Mouse (Mus musculus) liver, postnatal 0 days (tissue): ENCODE measurements around the gene Qrich2. TPM values are rescaled to one million over a fixed set of nuclear protein-coding genes. Genes with fewer than 3 reads are reported as not detected.

Source experiments
- ATAC-seq: fragments of 200-750 bp; cut with Nextera tagmentation; 2 replicates; pipeline ENCODE4 v1.8.0; 2017; ENCODE audit warnings: mild to moderate bottlenecking, moderate library complexity
- DNase-seq: peaks from one replicate; pipeline ENCODE4 v3.0.0-alpha.2; 2016
- H3K27ac ChIP-seq: fragments of 300-500 bp; sonication (generic); 2 replicates; pipeline ENCODE4 v1.5.1; 2014; ENCODE audit warnings: antibody characterized with exemption, moderate library complexity, mild to moderate bottlenecking, low read depth
- H3K27me3 ChIP-seq: fragments of 300-500 bp; sonication (generic); 2 replicates; pipeline ENCODE4 v1.6.1; 2014; ENCODE audit warnings: low read length, control low read depth, mixed read lengths; ENCODE audit not compliant: insufficient read depth
- H3K36me3 ChIP-seq: fragments of 300-500 bp; sonication (generic); replicated peaks from 2 replicates; pipeline ENCODE4 v1.6.1; 2014; ENCODE audit warnings: mild to moderate bottlenecking, control low read depth, low read length, moderate library complexity, mixed read lengths; ENCODE audit not compliant: insufficient read depth
- H3K4me1 ChIP-seq: fragments of 300-500 bp; sonication (generic); 2 replicates; pipeline ENCODE4 v1.6.1; 2014; ENCODE audit warnings: antibody characterized with exemption, mild to moderate bottlenecking, control low read depth; ENCODE audit not compliant: insufficient read depth
- H3K4me2 ChIP-seq: fragments of 300-500 bp; sonication (generic); 2 replicates; pipeline ENCODE4 v1.6.1; 2014; ENCODE audit warnings: low read depth, mild to moderate bottlenecking, low read length, moderate library complexity, mixed read lengths
- H3K4me3 ChIP-seq: fragments of 300-500 bp; sonication (generic); 2 replicates; pipeline ENCODE4 v1.5.1; 2014; ENCODE audit warnings: low read depth, low read length
- H3K9ac ChIP-seq: fragments of 300-500 bp; sonication (generic); replicated peaks from 2 replicates; pipeline ENCODE4 v1.6.1; 2014; ENCODE audit warnings: mild to moderate bottlenecking, moderate library complexity
- H3K9me3 ChIP-seq: fragments of 300-500 bp; sonication (generic); 2 replicates; pipeline ENCODE4 v1.6.1; 2016; ENCODE audit warnings: mild to moderate bottlenecking, control low read depth, low read length, mixed read lengths
- CTCF ChIP-seq: sonication (generic); IDR thresholded peaks from 2 replicates; pipeline ENCODE4 v1.5.1; 2016; ENCODE audit warnings: antibody characterized with exemption, low read depth
- EP300 ChIP-seq: IDR thresholded peaks from 2 replicates; pipeline ENCODE4 v1.6.1; 2016; ENCODE audit warnings: antibody characterized with exemption, low read depth, mild to moderate bottlenecking
- WGBS: fragments of 180-500 bp; shearing (Covaris S2); extraction: QIAGEN DNeasy Blood & Tissue Kit; methylation state at CpG from one replicate; pipeline ENCODE4 v1.1.7; 2014; ENCODE audit not compliant: insufficient replicate concordance; 5-methylcytosine and 5-hydroxymethylcytosine counted together
- polyA plus RNA-seq: library from polyadenylated mRNA; unstranded; fragments of >200 nt; fragmentation: Nextera tagmentation; extraction: Ambion mirVana; gene quantifications from 2 replicates; pipeline ENCODE4 v1.2.1, GENCODE M21; 2015

Qrich2 gene
- polyA plus RNA-seq, 1 experiment from 2014 or later: not detected

DNA sequence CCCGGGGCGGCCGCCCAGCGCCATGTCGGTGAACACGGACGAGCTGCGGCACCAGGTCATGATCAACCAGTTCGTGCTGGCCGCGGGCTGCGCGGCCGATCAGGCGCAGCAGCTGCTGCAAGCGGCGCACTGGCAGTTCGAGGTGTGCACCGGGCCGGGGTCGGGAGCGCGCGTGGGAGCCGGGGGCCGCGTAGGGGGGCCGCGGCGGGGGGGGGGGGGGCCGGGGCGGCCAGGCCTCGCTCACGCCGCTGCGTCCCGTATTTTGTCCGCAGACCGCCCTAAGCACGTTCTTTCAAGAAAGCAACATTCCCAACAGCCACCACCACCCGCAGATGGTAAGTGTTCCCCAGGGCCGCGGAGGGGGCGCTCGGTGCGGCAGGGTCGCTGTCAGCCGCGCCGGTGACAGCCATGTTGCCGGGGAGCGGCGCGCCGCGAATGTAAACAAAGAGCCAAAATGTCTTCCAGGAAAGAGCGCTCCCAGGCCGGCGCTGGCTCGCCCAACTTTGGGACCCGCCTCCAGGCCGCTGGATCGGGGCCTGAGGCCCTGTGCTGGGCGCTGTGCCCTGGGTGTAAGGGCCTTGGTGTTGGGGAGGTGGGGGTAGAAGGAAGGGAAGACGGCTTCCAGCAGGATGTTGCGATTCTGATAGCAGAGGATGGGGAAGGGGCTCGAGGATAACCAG lies 31.6 kb downstream of the Qrich2 start:
- ATAC-seq: peak; percentile 9; the same call in 1 of the 2 replicates
- peaks cover 52% of the 10 kb centered on the region for H3K4me1 ChIP-seq

DNA sequence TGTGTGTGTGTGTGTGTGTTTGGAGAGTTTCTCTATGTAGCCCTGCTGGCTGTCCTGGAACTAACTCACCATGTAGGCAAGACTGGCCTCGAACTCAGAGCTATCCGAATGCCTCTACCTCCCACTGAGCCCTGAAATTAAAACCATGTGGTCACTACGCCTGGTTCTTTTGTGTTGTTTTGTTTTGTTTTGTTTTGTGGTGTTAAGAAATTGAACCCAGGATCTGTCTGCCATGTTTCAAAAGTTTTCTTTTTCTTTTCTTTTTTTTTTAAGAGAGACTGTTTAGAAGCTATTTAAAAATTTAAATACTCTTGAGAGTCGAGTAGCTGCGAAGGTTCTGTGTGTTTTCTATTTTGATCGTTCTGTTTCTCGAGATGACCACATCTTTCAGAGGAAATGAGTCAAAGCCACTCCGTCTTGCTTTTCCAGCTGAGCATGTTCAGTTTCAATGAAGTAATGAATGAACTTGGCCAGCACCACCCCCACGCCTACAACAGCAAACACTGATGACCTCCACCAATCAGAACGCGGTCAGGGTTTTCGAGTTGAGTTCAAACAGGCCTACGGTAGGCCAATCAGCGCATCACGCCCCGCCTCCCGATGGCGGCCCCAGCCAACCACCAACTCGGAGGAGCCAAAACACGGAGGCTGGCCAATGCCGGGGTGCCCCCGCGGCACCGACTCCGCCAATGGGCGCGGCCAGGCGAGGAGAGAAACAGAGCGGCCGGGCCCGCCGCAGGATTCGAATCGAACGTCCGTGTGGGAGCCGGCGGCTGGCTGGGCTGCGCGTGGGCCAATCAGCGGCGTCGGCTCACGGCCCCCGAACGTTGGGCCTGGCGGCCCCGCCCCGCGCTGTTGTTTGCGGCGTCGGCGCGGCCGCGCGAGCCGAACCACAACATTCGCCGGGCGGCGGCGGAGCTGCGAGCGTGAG lies 32.4 kb downstream of the Qrich2 start, which contains the start of gene Ubald2:
TSS of gene Ubald2 (plus strand) at position 739 of the 931 bp plus-strand sequence.
- DNase-seq (peak; percentile 99), ATAC-seq (peak; percentile 96)
- H3K4me2 ChIP-seq: peak within 1 kb of the TSS; percentile 90
- peaks cover 60% of the 10 kb centered on the region for H3K4me1 ChIP-seq
- TF ChIP-seq CTCF (no peak), EP300 (peak; percentile 58; the same call in 1 of the 2 replicates)
- WGBS: 4% methylated on average over 40 of the region's 66 CpGs
- H3K4me3 ChIP-seq: peak within 1 kb of the TSS; percentile 85
- H3K9ac ChIP-seq: peak within 1 kb of the TSS; percentile 95
- no peaks in the 10 kb centered on the region for H3K9me3 ChIP-seq
- peaks cover 29% of the 10 kb centered on the region for H3K36me3 ChIP-seq
- no peaks in the 10 kb centered on the region for H3K27me3 ChIP-seq
- peak within 1 kb of the TSS; percentile 98 for H3K27ac ChIP-seq

More for the DNA sequence above, 31.6 kb downstream of the Qrich2 start:
- Histone ChIP-seq H3K9ac (peak overlapping the region; percentile 95), H3K36me3 (peaks cover 35% of the 10 kb centered on the region), H3K27ac (peak overlapping the region; percentile 98), H3K4me3 (peak overlapping the region; percentile 85), H3K27me3 (no peaks in the 10 kb centered on the region), H3K9me3 (no peaks in the 10 kb centered on the region), H3K4me2 (peak overlapping the region; percentile 90)
- DNase-seq: peak; percentile 81
- TF ChIP-seq CTCF: no peak
- under 1% methylated on average over 31 of the region's 67 CpGs for WGBS

- Histone ChIP-seq H3K4me1 (peaks cover 62% of the 10 kb centered on the region), H3K4me3 (no peak overlapping the region)
- no peak for ATAC-seq
These were observed 33.3 kb downstream of the Qrich2 start for GRCm38 (mm10) chr11:116432593-116433355.

DNA sequence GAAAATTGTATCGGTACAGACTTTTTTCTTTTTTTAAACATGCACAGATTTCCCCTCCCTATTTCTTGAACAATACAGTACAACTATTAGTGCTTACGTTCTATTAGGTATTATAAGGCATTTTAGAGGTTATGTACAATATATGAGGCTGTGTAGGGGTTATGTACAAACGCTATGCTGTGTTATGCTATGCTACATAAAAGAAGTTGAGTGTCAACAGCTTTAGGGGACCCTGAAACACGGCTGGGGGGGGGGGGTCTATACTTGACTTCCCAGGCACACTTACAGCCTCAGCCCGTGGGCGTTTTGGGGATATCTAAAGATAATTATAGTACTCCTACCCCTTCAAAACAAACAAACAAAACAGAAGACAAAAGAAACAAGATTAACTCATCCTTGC lies 33.9 kb downstream of the Qrich2 start:
- ATAC-seq (no peak), DNase-seq (no peak)
- no peak overlapping the region for H3K4me3 ChIP-seq
- H3K4me1 ChIP-seq: peaks cover 55% of the 10 kb centered on the region
- no peak overlapping the region for H3K4me2 ChIP-seq
- no peaks in the 10 kb centered on the region for H3K27me3 ChIP-seq
- no peaks in the 10 kb centered on the region for H3K9me3 ChIP-seq
- peaks cover 22% of the 10 kb centered on the region for H3K36me3 ChIP-seq
- no peak overlapping the region for H3K27ac ChIP-seq
- TF ChIP-seq CTCF (no peak), EP300 (no peak)
- H3K9ac ChIP-seq: no peak overlapping the region
- 71% methylated on average over 6 of the region's 6 CpGs for WGBS

More at GRCm38 (mm10) chr11:116432593-116433355, 33.3 kb downstream of the Qrich2 start:
- Histone ChIP-seq H3K9ac (no peak overlapping the region; the same call in 1 of the 2 replicates), H3K36me3 (peaks cover 28% of the 10 kb centered on the region), H3K27ac (no peak overlapping the region; the same call in 1 of the 2 replicates), H3K4me2 (peak overlapping the region; percentile 59), H3K27me3 (no peaks in the 10 kb centered on the region), H3K9me3 (no peaks in the 10 kb centered on the region)
- no peak for DNase-seq
- no peak for TF ChIP-seq EP300
- TF ChIP-seq CTCF: no peak
- 65% methylated on average over 8 of the region's 8 CpGs for WGBS

- Histone ChIP-seq H3K27me3 (no peaks in the 10 kb centered on the region), H3K9me3 (no peaks in the 10 kb centered on the region), H3K4me3 (peak overlapping the region; percentile 22; the same call in 1 of the 2 replicates), H3K4me2 (peak overlapping the region; percentile 31), H3K4me1 (peaks cover 50% of the 10 kb centered on the region), H3K9ac (0 out of 2 replicates have a peak overlapping the region, but pooled peaks have one; percentile 34), H3K27ac (no peak overlapping the region), H3K36me3 (peaks cover 16% of the 10 kb centered on the region)
- 56% methylated on average over 11 of the region's 11 CpGs for WGBS
- DNase-seq: no peak
- no peak for ATAC-seq
- no peak for TF ChIP-seq CTCF
- no peak for TF ChIP-seq EP300
These were observed 34.5 kb downstream of the Qrich2 start for GRCm38 (mm10) chr11:116431428-116432077.
